Mouse (Mus musculus) heart, embryonic 14.5 days (tissue): ENCODE measurements around the gene Asb16. TPM values are rescaled to one million over a fixed set of nuclear protein-coding genes. Genes with fewer than 3 reads are reported as not detected.

Experiments
- ATAC-seq: fragments of 200-750 bp; cut with Nextera tagmentation; 2 replicates; pipeline ENCODE4 v1.8.0; 2017; ENCODE audit warnings: low read depth, moderate TSS enrichment; ENCODE audit not compliant: insufficient number of reproducible peaks, insufficient read depth, low FRiP score
- H3K27ac ChIP-seq, 2 experiments: fragments of 200-500 bp in 1 of 2; fragments of 300-500 bp in 1 of 2; sonication (generic) in 1 of 2; replicated peaks in 1 of 2; 2 replicates each; pipeline ENCODE4 v1.5.1; 2012 to 2014; ENCODE audit warnings: low read depth in 2 of 2, low read length in 2 of 2, control low read depth in 1 of 2, mild to moderate bottlenecking in 1 of 2, mixed read lengths in 1 of 2; ENCODE audit not compliant: control insufficient read depth in 1 of 2, insufficient read depth in 1 of 2
- H3K27me3 ChIP-seq: fragments of 300-500 bp; sonication (generic); 2 replicates; pipeline ENCODE4 v1.6.1; 2014; ENCODE audit warnings: mild to moderate bottlenecking, low read length, control low read depth; ENCODE audit not compliant: control insufficient read depth, insufficient read depth
- H3K36me3 ChIP-seq: fragments of 300-500 bp; sonication (generic); 2 replicates; pipeline ENCODE4 v1.6.1; 2014; ENCODE audit warnings: mild to moderate bottlenecking, control low read depth, low read length, mixed read lengths; ENCODE audit not compliant: control insufficient read depth, insufficient read depth
- H3K4me1 ChIP-seq, 2 experiments: fragments of 200-500 bp in 1 of 2; fragments of 300-500 bp in 1 of 2; sonication (generic) in 1 of 2; 2 replicates each; pipeline ENCODE4 v1.6.1; 2012 to 2014; ENCODE audit warnings: low read length in 2 of 2, control low read depth in 1 of 2, mixed read lengths in 1 of 2; ENCODE audit not compliant: control insufficient read depth in 2 of 2, insufficient read depth in 2 of 2
- H3K4me2 ChIP-seq: fragments of 300-500 bp; sonication (generic); 2 replicates; pipeline ENCODE4 v1.6.1; 2014; ENCODE audit warnings: mild to moderate bottlenecking, low read length
- H3K4me3 ChIP-seq, 2 experiments: fragments of 200-500 bp in 1 of 2; fragments of 300-500 bp in 1 of 2; sonication (generic) in 1 of 2; 2 replicates each; pipeline ENCODE4 v1.5.1; 2012 to 2014; ENCODE audit warnings: low read length in 2 of 2, mild to moderate bottlenecking in 2 of 2, control low read depth in 1 of 2, low read depth in 1 of 2, moderate library complexity in 1 of 2; ENCODE audit not compliant: control insufficient read depth in 1 of 2, insufficient read depth in 1 of 2
- H3K9ac ChIP-seq: fragments of 300-500 bp; sonication (generic); 2 replicates; pipeline ENCODE4 v1.6.1; 2014; ENCODE audit warnings: mild to moderate bottlenecking, low read length
- H3K9me3 ChIP-seq: fragments of 300-500 bp; sonication (generic); 2 replicates; pipeline ENCODE4 v1.6.1; 2016; ENCODE audit warnings: low read length, control low read depth; ENCODE audit not compliant: control insufficient read depth
- WGBS: fragments of 180-500 bp; shearing (Covaris S2); extraction: QIAGEN DNeasy Blood & Tissue Kit; methylation state at CpG from one replicate; pipeline ENCODE4 v1.1.7; 2014; 5-methylcytosine and 5-hydroxymethylcytosine counted together
- polyA plus RNA-seq: library from polyadenylated mRNA; unstranded; fragments of >200 nt; fragmentation: Nextera tagmentation; extraction: Ambion mirVana; gene quantifications from 2 replicates; pipeline ENCODE4 v1.2.1, GENCODE M21; 2014

The Asb16 gene
- polyA plus RNA-seq, 1 experiment from 2014 or later = 0.09 TPM

- H3K27ac ChIP-seq = peak overlapping the region; percentile 88 to 99
- peak overlapping the region; percentile 96 for H3K9ac ChIP-seq
- H3K4me3 ChIP-seq = peak overlapping the region; percentile 94 to 96
- ATAC-seq = peak; percentile 46
- H3K9me3 ChIP-seq = no peaks in the 10 kb centered on the region
- peaks cover 41% of the 10 kb centered on the region for H3K36me3 ChIP-seq
- WGBS = under 1% methylated on average over 60 of the region's 73 CpGs
- H3K4me2 ChIP-seq = peak overlapping the region; percentile 88
- peaks cover 8 to 20% of the 10 kb centered on the region in 2 experiments; a peak in 3 of 4 replicates for H3K4me1 ChIP-seq
- H3K27me3 ChIP-seq = no peaks in the 10 kb centered on the region
Measured at GRCm38 (mm10) chr11:102295598-102296471, 27.3 kb downstream of the Asb16 start.

- H3K27me3 ChIP-seq = no peaks in the 10 kb centered on the region
- H3K4me1 ChIP-seq = peaks cover 8 to 20% of the 10 kb centered on the region in 2 experiments; a peak in 3 of 4 replicates
- H3K36me3 ChIP-seq = peaks cover 32% of the 10 kb centered on the region
- ATAC-seq = peak; percentile 92
- H3K27ac ChIP-seq = peak within 1 kb of the TSS; percentile 88 to 99
- WGBS = under 1% methylated on average over 62 of the region's 125 CpGs
- peak within 1 kb of the TSS; percentile 94 to 96 for H3K4me3 ChIP-seq
- H3K4me2 ChIP-seq = peak within 1 kb of the TSS; percentile 88
- no peaks in the 10 kb centered on the region for H3K9me3 ChIP-seq
- peak within 1 kb of the TSS; percentile 96 for H3K9ac ChIP-seq
Measured at GRCm38 (mm10) chr11:102296491-102297472, 28.2 kb downstream of the Asb16 start, which contains the start of gene Atxn7l3. TSS of gene Atxn7l3 (minus strand) at chr11:102296631.

- H3K27ac ChIP-seq = peak overlapping the region; percentile 83 to 99
- H3K9me3 ChIP-seq = no peaks in the 10 kb centered on the region
- 19% methylated on average over 27 of the region's 27 CpGs for WGBS
- peaks cover 21% of the 10 kb centered on the region for H3K36me3 ChIP-seq
- peak overlapping the region; percentile 81 for H3K9ac ChIP-seq
- no peaks in the 10 kb centered on the region for H3K27me3 ChIP-seq
- peaks cover 8 to 20% of the 10 kb centered on the region in 2 experiments; a peak in 3 of 4 replicates for H3K4me1 ChIP-seq
- peak overlapping the region; percentile 88 for H3K4me2 ChIP-seq
- H3K4me3 ChIP-seq = peak overlapping the region; percentile 56 to 96
- ATAC-seq = no peak
Measured at GRCm38 (mm10) chr11:102297577-102298556, 29.3 kb downstream of the Asb16 start.

- H3K4me2 ChIP-seq = no peak overlapping the region
- no peaks in the 10 kb centered on the region for H3K9me3 ChIP-seq
- no peak overlapping the region for H3K27ac ChIP-seq
- WGBS = 27% methylated on average over 1 of the region's 1 CpGs
- H3K27me3 ChIP-seq = no peaks in the 10 kb centered on the region
- no peak for ATAC-seq
- H3K4me3 ChIP-seq = no peak overlapping the region
- no peak overlapping the region for H3K9ac ChIP-seq
- 0 out of 2 replicates have a peak, but pooled peaks cover 1% of the 10 kb centered on the region for H3K36me3 ChIP-seq
- H3K4me1 ChIP-seq = peaks cover 4 to 14% of the 10 kb centered on the region in 2 experiments; a peak in 3 of 4 replicates
Measured at GRCm38 (mm10) chr11:102299839-102300238, 31.3 kb downstream of the Asb16 start.

- WGBS = 37% methylated on average over 2 of the region's 2 CpGs
- no peak for ATAC-seq
Measured at GRCm38 (mm10) chr11:102304141-102304540, 35.6 kb downstream of the Asb16 start.

GRCm38 (mm10) chr11:102305359-102305758 is 36.8 kb downstream of the Asb16 start:
- peaks cover 6 to 16% of the 10 kb centered on the region in 2 experiments; a peak in 3 of 4 replicates for H3K4me1 ChIP-seq
- no peak overlapping the region for H3K4me3 ChIP-seq
- no peaks in the 10 kb centered on the region for H3K27me3 ChIP-seq
- H3K9me3 ChIP-seq = no peaks in the 10 kb centered on the region
- H3K9ac ChIP-seq = no peak overlapping the region
- no peak for ATAC-seq
- peaks cover 40% of the 10 kb centered on the region for H3K36me3 ChIP-seq
- no peak overlapping the region for H3K27ac ChIP-seq
- H3K4me2 ChIP-seq = no peak overlapping the region
- WGBS = 58% methylated on average over 3 of the region's 3 CpGs

More at GRCm38 (mm10) chr11:102304141-102304540, 35.6 kb downstream of the Asb16 start:
- Histone ChIP-seq H3K27ac (no peak overlapping the region), H3K9me3 (no peaks in the 10 kb centered on the region), H3K4me3 (no peak overlapping the region), H3K4me2 (no peak overlapping the region), H3K4me1 (peaks cover under 1 to 4% of the 10 kb centered on the region in 2 experiments; a peak in 2 of 4 replicates), H3K27me3 (no peaks in the 10 kb centered on the region), H3K9ac (no peak overlapping the region), H3K36me3 (peaks cover 30% of the 10 kb centered on the region)
